Mouse (Mus musculus) intestine, embryonic 14.5 days (tissue): Measurements from ENCODE around the gene Sprn. TPM values are rescaled to one million over a fixed set of nuclear protein-coding genes. Genes with fewer than 3 reads are reported as not detected.
"Not testable (repeated sequence)": the region's sequence is repeated elsewhere in the genome, so short reads cannot be mapped to it uniquely, and the experiment has no call there.

Experiments used
- ATAC-seq: fragments of 200-750 bp; cut with Nextera tagmentation; replicated peaks from 2 replicates; pipeline ENCODE4 v1.8.0; 2017; ENCODE audit warnings: low read depth, moderate number of reproducible peaks, moderate TSS enrichment, moderate library complexity; ENCODE audit not compliant: low FRiP score, low TSS enrichment
- DNase-seq: peaks from one replicate; pipeline ENCODE4 v3.0.0-alpha.2; 2018; ENCODE audit warnings: low spot score
- H3K27ac ChIP-seq: fragments of 300-500 bp; sonication (generic); 2 replicates; pipeline ENCODE4 v1.5.1; 2014; ENCODE audit warnings: low read depth, mild to moderate bottlenecking, control low read depth
- H3K27me3 ChIP-seq: fragments of 300-500 bp; sonication (generic); replicated peaks from 2 replicates; pipeline ENCODE4 v1.6.1; 2014; ENCODE audit warnings: low read length, control low read depth; ENCODE audit not compliant: control insufficient read depth, insufficient read depth
- H3K36me3 ChIP-seq: fragments of 300-500 bp; sonication (generic); 2 replicates; pipeline ENCODE4 v1.6.1; 2014; ENCODE audit warnings: low read length, control low read depth; ENCODE audit not compliant: control insufficient read depth, insufficient read depth
- H3K4me1 ChIP-seq: fragments of 300-500 bp; sonication (generic); replicated peaks from 2 replicates; pipeline ENCODE4 v1.6.1; 2014; ENCODE audit warnings: low read length, control low read depth, mixed read lengths; ENCODE audit not compliant: control insufficient read depth, insufficient read depth
- H3K4me2 ChIP-seq: fragments of 300-500 bp; sonication (generic); 2 replicates; pipeline ENCODE4 v1.6.1; 2014; ENCODE audit warnings: low read length
- H3K4me3 ChIP-seq: fragments of 300-500 bp; sonication (generic); 2 replicates; pipeline ENCODE4 v1.5.1; 2014; ENCODE audit warnings: low read depth, low read length, control low read depth, mixed read lengths
- H3K9ac ChIP-seq: fragments of 300-500 bp; sonication (generic); 2 replicates; pipeline ENCODE4 v1.6.1; 2014; ENCODE audit warnings: mild to moderate bottlenecking, low read length
- H3K9me3 ChIP-seq: fragments of 300-500 bp; sonication (generic); 2 replicates; pipeline ENCODE4 v1.6.1; 2016; ENCODE audit warnings: low read length, control low read depth; ENCODE audit not compliant: control insufficient read depth
- whole genome bisulfite sequencing: fragments of 180-500 bp; shearing (Covaris S2); extraction: QIAGEN DNeasy Blood & Tissue Kit; methylation state at CpG from one replicate; pipeline ENCODE4 v1.1.7; 2014; 5-methylcytosine and 5-hydroxymethylcytosine counted together
- polyA plus RNA-seq: library from polyadenylated mRNA; unstranded; fragments of >200 nt; fragmentation: Nextera tagmentation; extraction: Ambion mirVana; gene quantifications from 2 replicates; pipeline ENCODE4 v1.2.1, GENCODE M21; 2014

Gene Sprn
- polyA plus RNA-seq, 1 experiment from 2014 or later: 0.72 TPM

- Histone ChIP-seq H3K4me1 (0 out of 2 replicates have a peak, but pooled peaks cover 4% of the 10 kb centered on the region), H3K9me3 (no peaks in the 10 kb centered on the region), H3K27ac (no peak overlapping the region), H3K36me3 (peaks cover 22% of the 10 kb centered on the region), H3K4me2 (no peak overlapping the region), H3K27me3 (no peaks in the 10 kb centered on the region), H3K4me3 (no peak overlapping the region), H3K9ac (no peak overlapping the region)
- ATAC-seq (no peak), DNase-seq (no peak)
- 95% methylated on average over 5 of the region's 5 CpGs for WGBS
Observed at GRCm38 (mm10) chr7:140135106-140135770, 19.4 kb downstream of the Sprn start.

- not testable (repeated sequence) for ATAC-seq, H3K9ac ChIP-seq, H3K9me3 ChIP-seq, H3K4me1 ChIP-seq, H3K27me3 ChIP-seq, H3K27ac ChIP-seq, H3K4me3 ChIP-seq, DNase-seq, H3K4me2 ChIP-seq
- WGBS: 85% methylated on average over 5 of the region's 7 CpGs
- H3K36me3 ChIP-seq: peaks cover 33% of the 10 kb centered on the region
Observed at GRCm38 (mm10) chr7:140134033-140134432, 20.6 kb downstream of the Sprn start.

GRCm38 (mm10) chr7:140132184-140132583 is 22.5 kb downstream of the Sprn start:
- not testable (repeated sequence) for H3K9ac ChIP-seq, ATAC-seq, H3K27ac ChIP-seq, H3K9me3 ChIP-seq, H3K4me1 ChIP-seq, DNase-seq, H3K4me3 ChIP-seq, H3K27me3 ChIP-seq, H3K4me2 ChIP-seq
- WGBS: 96% methylated on average over 7 of the region's 7 CpGs
- peaks cover 34% of the 10 kb centered on the region for H3K36me3 ChIP-seq

- H3K4me1 ChIP-seq: peaks cover 6% of the 10 kb centered on the region; the same call in 1 of the 2 replicates
- H3K27me3 ChIP-seq: no peaks in the 10 kb centered on the region
- no peak overlapping the region for H3K4me3 ChIP-seq
- H3K36me3 ChIP-seq: peaks cover 19% of the 10 kb centered on the region
- 80% methylated on average over 2 of the region's 2 CpGs for WGBS
- H3K27ac ChIP-seq: no peak overlapping the region
- no peak overlapping the region for H3K4me2 ChIP-seq
- no peak overlapping the region for H3K9ac ChIP-seq
- DNase-seq (no peak), ATAC-seq (no peak)
- H3K9me3 ChIP-seq: no peaks in the 10 kb centered on the region
Observed at GRCm38 (mm10) chr7:140127911-140128310, 26.8 kb downstream of the Sprn start.

- H3K4me1 ChIP-seq: peaks cover 6% of the 10 kb centered on the region; the same call in 1 of the 2 replicates
- no peak for DNase-seq
- no peak overlapping the region for H3K9ac ChIP-seq
- ATAC-seq: no peak
- H3K36me3 ChIP-seq: peaks cover 19% of the 10 kb centered on the region
- H3K27ac ChIP-seq: no peak overlapping the region
- WGBS: 83% methylated on average over 3 of the region's 3 CpGs
- no peaks in the 10 kb centered on the region for H3K9me3 ChIP-seq
- H3K27me3 ChIP-seq: no peaks in the 10 kb centered on the region
- peak overlapping the region; percentile 25 for H3K4me2 ChIP-seq
- no peak overlapping the region for H3K4me3 ChIP-seq
Observed at GRCm38 (mm10) chr7:140126934-140127333, 27.7 kb downstream of the Sprn start.

- no peak for DNase-seq
- Histone ChIP-seq H3K36me3 (peaks cover 19% of the 10 kb centered on the region), H3K27me3 (no peaks in the 10 kb centered on the region), H3K4me1 (peaks cover 6% of the 10 kb centered on the region; the same call in 1 of the 2 replicates), H3K4me3 (peak overlapping the region; percentile 81), H3K27ac (peak overlapping the region; percentile 73), H3K9me3 (no peaks in the 10 kb centered on the region), H3K9ac (peak overlapping the region; percentile 77), H3K4me2 (peak overlapping the region; percentile 74)
- peak; percentile 38 for ATAC-seq
- 3% methylated on average over 5 of the region's 5 CpGs for WGBS
Observed at GRCm38 (mm10) chr7:140126022-140126350, 28.7 kb downstream of the Sprn start.

- Histone ChIP-seq H3K9me3 (no peaks in the 10 kb centered on the region), H3K27ac (peak overlapping the region; percentile 73), H3K9ac (peak overlapping the region; percentile 77), H3K27me3 (no peaks in the 10 kb centered on the region), H3K4me1 (peaks cover 6% of the 10 kb centered on the region; the same call in 1 of the 2 replicates), H3K4me3 (peak overlapping the region; percentile 81), H3K4me2 (peak overlapping the region; percentile 74), H3K36me3 (peaks cover 14% of the 10 kb centered on the region)
- DNase-seq (peak; percentile 96), ATAC-seq (peak; percentile 96)
- WGBS: under 1% methylated on average over 40 of the region's 40 CpGs
Observed at GRCm38 (mm10) chr7:140125278-140126021, 29.2 kb downstream of the Sprn start.

GRCm38 (mm10) chr7:140124382-140124781 is 30.3 kb downstream of the Sprn start:
- WGBS: 92% methylated on average over 1 of the region's 1 CpGs
- DNase-seq (no peak), ATAC-seq (no peak)
- no peaks in the 10 kb centered on the region for H3K27me3 ChIP-seq
- H3K4me3 ChIP-seq: no peak overlapping the region
- peaks cover 5% of the 10 kb centered on the region for H3K36me3 ChIP-seq
- H3K4me1 ChIP-seq: peaks cover 6% of the 10 kb centered on the region; the same call in 1 of the 2 replicates
- H3K9me3 ChIP-seq: no peaks in the 10 kb centered on the region
- H3K27ac ChIP-seq: no peak overlapping the region
- no peak overlapping the region for H3K9ac ChIP-seq
- no peak overlapping the region for H3K4me2 ChIP-seq
